Comparison of ENCODE assay signal across 8 mouse cellular contexts in the genomic region with DNA sequence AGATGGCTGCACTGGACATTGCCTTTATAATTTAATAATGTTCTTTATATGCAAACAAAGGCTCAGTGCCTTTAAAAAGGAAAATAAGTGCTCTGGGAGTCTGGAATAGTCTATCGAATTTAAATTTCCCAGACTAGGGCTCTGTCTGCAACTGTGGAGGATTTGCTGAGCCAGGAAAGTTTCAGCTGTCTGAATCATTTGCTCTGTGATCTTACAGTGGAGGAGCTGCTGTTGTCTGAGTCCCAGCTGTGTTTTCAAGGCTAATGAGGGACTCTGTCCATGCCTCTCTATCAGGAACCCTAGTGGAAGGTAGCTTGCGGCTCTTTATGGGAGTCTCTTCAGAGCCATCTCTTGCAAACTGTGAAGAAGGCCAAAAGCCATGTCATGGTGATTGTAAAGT. TPM values are rescaled to one million over a fixed set of nuclear protein-coding genes. Genes with fewer than 3 reads are reported as not detected.
A peak's percentile ranks its signal among the peaks of the same experiment; 100 is the strongest.
DNase-seq lines count a peak whose midpoint lies in the region; ATAC-seq and TF ChIP-seq lines count a peak whose summit lies in the region.
"Not testable (repeated sequence)": the region's sequence is repeated elsewhere in the genome, so short reads cannot be mapped to it uniquely, and the experiment has no call there.

No protein-coding gene starts in this region.

- peak overlapping the region; percentile 75 for H3K9ac ChIP-seq in MEL (ENCODE audit: control insufficient read depth, low read depth, low read length, poor library complexity, severe bottlenecking)
- peak overlapping the region; percentile 53 for H3K9ac ChIP-seq in forebrain, embryonic 15.5 days (replicated peaks)
- H3K9ac ChIP-seq in kidney, embryonic 14.5 days (ENCODE audit: low read depth, low read length), result peak overlapping the region; percentile 50; the same call in 1 of the 2 replicates
- peak overlapping the region; percentile 73 for H3K9ac ChIP-seq in liver, embryonic 13.5 days
- H3K9ac ChIP-seq in midbrain, embryonic 11.5 days (ENCODE audit: low read length), result peak overlapping the region; percentile 55

- not testable (repeated sequence) for TF ChIP-seq POLR2A in MEL (IDR thresholded peaks at IDR 0.05; ENCODE audit: control insufficient read depth in 1 of 2, insufficient read depth in 1 of 2, low read depth in 1 of 2, low read length in 2 of 2, poor library complexity in 1 of 2); cortical plate, adult 2 months (IDR thresholded peaks at IDR 0.05; ENCODE audit: extremely low read depth, insufficient read depth, low read length)

- not testable (repeated sequence) for H3K36me3 ChIP-seq in MEL (ENCODE audit: control insufficient read depth in 1 of 2, insufficient read depth in 2 of 2, low read length in 2 of 2); forebrain, embryonic 15.5 days; hindbrain, embryonic 10.5 days; kidney, embryonic 14.5 days (ENCODE audit: control insufficient read depth, insufficient read depth, low read length); liver, embryonic 13.5 days; midbrain, embryonic 11.5 days (ENCODE audit: control insufficient read depth, insufficient read depth, low read length)

- H3K4me3 ChIP-seq in MEL (ENCODE audit: control insufficient read depth in 1 of 2, insufficient read depth in 1 of 2, low read depth in 2 of 2, low read length in 2 of 2), result peak overlapping the region; percentile 73 to 93
- peak overlapping the region; percentile 79 for H3K4me3 ChIP-seq in cortical plate, adult 2 months (ENCODE audit: insufficient read depth, low read length)
- peak overlapping the region; percentile 59 for H3K4me3 ChIP-seq in forebrain, embryonic 15.5 days
- H3K4me3 ChIP-seq in hindbrain, embryonic 10.5 days, result peak overlapping the region; percentile 64
- H3K4me3 ChIP-seq in kidney, embryonic 14.5 days (ENCODE audit: low read length), result peak overlapping the region; percentile 50
- peak overlapping the region; percentile 68 for H3K4me3 ChIP-seq in liver, embryonic 13.5 days (replicated peaks)
- peak overlapping the region; percentile 51 for H3K4me3 ChIP-seq in midbrain, embryonic 11.5 days (ENCODE audit: low read depth, low read length)

- not testable (repeated sequence) for TF ChIP-seq RAD21 in MEL (IDR thresholded peaks at IDR 0.05; ENCODE audit: low read depth, low read length)

- TF ChIP-seq CTCF in MEL (IDR thresholded peaks at IDR 0.05 in 2 of 3, conservative IDR thresholded peaks at IDR 0.05 in 1 of 3; ENCODE audit: control insufficient read depth in 1 of 3, insufficient read depth in 1 of 3, low read depth in 2 of 3, low read length in 3 of 3, poor library complexity in 1 of 3, severe bottlenecking in 1 of 3); cortical plate, adult 2 months (IDR thresholded peaks at IDR 0.05; ENCODE audit: extremely low read depth, insufficient read depth, low read length): not testable (repeated sequence)

- peak; percentile 8 for DNase-seq in MEL (ENCODE audit: low read depth, low spot score)
- not testable (repeated sequence) for DNase-seq in hindbrain, embryonic 10.5 days (ENCODE audit: low spot score); liver, embryonic 13.5 days; midbrain, embryonic 11.5 days (ENCODE audit: low spot score, missing footprints)
- DNase-seq in retina, embryonic 14.5 days (ENCODE audit: low spot score), result peak; percentile 1

- peak overlapping the region; percentile 60 for H3K27ac ChIP-seq in MEL (ENCODE audit: control insufficient read depth, low read depth, low read length)
- H3K27ac ChIP-seq in cortical plate, adult 2 months (ENCODE audit: insufficient read depth, low read length); forebrain, embryonic 15.5 days (replicated peaks); kidney, embryonic 14.5 days (ENCODE audit: low read depth, low read length); liver, embryonic 13.5 days; midbrain, embryonic 11.5 days (ENCODE audit: low read depth, low read length): not testable (repeated sequence)
- H3K27ac ChIP-seq in hindbrain, embryonic 10.5 days, result peak overlapping the region; percentile 83; the same call in 1 of the 2 replicates

- peaks cover 19% of the 10 kb centered on the region for H3K79me2 ChIP-seq in MEL (ENCODE audit: control insufficient read depth, insufficient read depth, low read length, poor library complexity)

- H3K27me3 ChIP-seq in MEL (ENCODE audit: control insufficient read depth in 1 of 2, insufficient read depth in 2 of 2, low read length in 2 of 2); forebrain, embryonic 15.5 days; hindbrain, embryonic 10.5 days (ENCODE audit: insufficient read depth, poor library complexity, severe bottlenecking); kidney, embryonic 14.5 days (ENCODE audit: control insufficient read depth, insufficient read depth, low read length); liver, embryonic 13.5 days; midbrain, embryonic 11.5 days (ENCODE audit: control insufficient read depth, insufficient read depth, low read length): not testable (repeated sequence)

- TF ChIP-seq EP300 in MEL (IDR thresholded peaks at IDR 0.05; ENCODE audit: low read depth in 1 of 2, low read length in 2 of 2), result not testable (repeated sequence)

- H3K9me3 ChIP-seq in MEL (replicated peaks; ENCODE audit: insufficient read depth, low read length); forebrain, embryonic 15.5 days; hindbrain, embryonic 10.5 days; kidney, embryonic 14.5 days (ENCODE audit: control insufficient read depth, low read length); liver, embryonic 13.5 days (replicated peaks); midbrain, embryonic 11.5 days (ENCODE audit: control insufficient read depth, low read length): not testable (repeated sequence)

- peak overlapping the region; percentile 48 for H3K4me2 ChIP-seq in forebrain, embryonic 15.5 days (replicated peaks)
- H3K4me2 ChIP-seq in kidney, embryonic 14.5 days (replicated peaks; ENCODE audit: low read depth, low read length), result peak overlapping the region; percentile 40
- peak overlapping the region; percentile 63 for H3K4me2 ChIP-seq in liver, embryonic 13.5 days
- H3K4me2 ChIP-seq in midbrain, embryonic 11.5 days, result peak overlapping the region; percentile 50

- ATAC-seq in forebrain, embryonic 15.5 days (replicated peaks); kidney, embryonic 14.5 days (ENCODE audit: low FRiP score, low TSS enrichment); liver, embryonic 13.5 days (ENCODE audit: low read depth); midbrain, embryonic 11.5 days (ENCODE audit: low FRiP score): not testable (repeated sequence)

- H3K4me1 ChIP-seq in MEL (ENCODE audit: control insufficient read depth in 1 of 2, insufficient read depth in 2 of 2, low read length in 2 of 2); cortical plate, adult 2 months (ENCODE audit: control insufficient read depth, insufficient read depth, low read length); forebrain, embryonic 15.5 days; hindbrain, embryonic 10.5 days (replicated peaks); kidney, embryonic 14.5 days (ENCODE audit: control insufficient read depth, insufficient read depth, low read length); liver, embryonic 13.5 days (replicated peaks); midbrain, embryonic 11.5 days (ENCODE audit: control insufficient read depth, insufficient read depth, low read length): not testable (repeated sequence)

- WGBS in forebrain, embryonic 15.5 days, result 22% methylated on average over 2 of the region's 2 CpGs
- WGBS in hindbrain, embryonic 10.5 days, result 24% methylated on average over 2 of the region's 2 CpGs
- 21% methylated on average over 2 of the region's 2 CpGs for WGBS in kidney, embryonic 14.5 days
- 25% methylated on average over 2 of the region's 2 CpGs for WGBS in liver, embryonic 13.5 days (ENCODE audit: insufficient replicate concordance)
- 22% methylated on average over 2 of the region's 2 CpGs for WGBS in midbrain, embryonic 11.5 days

RNA-seq across cellular contexts. Expression of a gene that starts 0.8 kb away (rescaled TPM):
- total RNA-seq in MEL (2012; rRNA removed), result 46.7 and 59.7 TPM in 2 replicates
- over 10,000 TPM in 1 of 2 experiments, 10 to 100 TPM in 1; 17.7 to 10,023 TPM for polyA plus RNA-seq in MEL (2012; ENCODE audit: insufficient read depth in 1 of 2, insufficient read length in 2 of 2, low read depth in 1 of 2, low replicate concordance in 2 of 2, missing spikeins in 1 of 2)
- 10.4 and 11.6 TPM in 2 replicates for polyA plus RNA-seq in cortical plate, adult 2 months (2012; rRNA removed)
- 8.7 and 8.9 TPM in 2 replicates for polyA plus RNA-seq in forebrain, embryonic 15.5 days (2015; fragmentation: Nextera tagmentation; extraction: Ambion mirVana)
- polyA plus RNA-seq in hindbrain, embryonic 10.5 days (2016; fragmentation: Nextera tagmentation; extraction: Ambion mirVana), result 10.6 and 14.6 TPM in 2 replicates
- polyA plus RNA-seq in kidney, embryonic 14.5 days (2014; fragmentation: Nextera tagmentation; extraction: Ambion mirVana), result 12.5 and 17.0 TPM in 2 replicates
- polyA plus RNA-seq in liver, embryonic 13.5 days (2015; fragmentation: Nextera tagmentation; extraction: Ambion mirVana), result 2.9 and 4.3 TPM in 2 replicates
- 14.6 and 15.0 TPM in 2 replicates for polyA plus RNA-seq in midbrain, embryonic 11.5 days (2014; fragmentation: Nextera tagmentation; extraction: Ambion mirVana)

RNA-seq across cellular contexts. Expression of a gene that starts 54.4 kb away (rescaled TPM):
- not detected in 2 replicates for total RNA-seq in MEL (2012; rRNA removed)
- polyA plus RNA-seq in MEL (2012; ENCODE audit: insufficient read depth in 1 of 2, insufficient read length in 2 of 2, low read depth in 1 of 2, low replicate concordance in 2 of 2, missing spikeins in 1 of 2), result under 1 TPM in 1 of 2 experiments, not detected in 1; 0.15 TPM
- polyA plus RNA-seq in cortical plate, adult 2 months (2012; rRNA removed), result 15.7 and 15.9 TPM in 2 replicates
- polyA plus RNA-seq in forebrain, embryonic 15.5 days (2015; fragmentation: Nextera tagmentation; extraction: Ambion mirVana), result 13.4 TPM in 2 replicates
- 12.6 and 17.3 TPM in 2 replicates for polyA plus RNA-seq in hindbrain, embryonic 10.5 days (2016; fragmentation: Nextera tagmentation; extraction: Ambion mirVana)
- polyA plus RNA-seq in kidney, embryonic 14.5 days (2014; fragmentation: Nextera tagmentation; extraction: Ambion mirVana), result 16.2 and 22.7 TPM in 2 replicates
- polyA plus RNA-seq in liver, embryonic 13.5 days (2015; fragmentation: Nextera tagmentation; extraction: Ambion mirVana), result 3.8 and 4.7 TPM in 2 replicates
- 16.3 and 17.6 TPM in 2 replicates for polyA plus RNA-seq in midbrain, embryonic 11.5 days (2014; fragmentation: Nextera tagmentation; extraction: Ambion mirVana)
